Mouse (Mus musculus) bone marrow, adult 2 months (tissue): ENCODE results near the gene Foxc1. TPM values are rescaled to one million over a fixed set of nuclear protein-coding genes. Genes with fewer than 3 reads are reported as not detected.

ENCODE experiments used
- H3K27ac ChIP-seq: fragments of 200-500 bp; 2 replicates; pipeline ENCODE4 v1.5.1; 2012; ENCODE audit warnings: low read depth, mild to moderate bottlenecking, control low read depth, inconsistent platforms, low read length; ENCODE audit not compliant: control insufficient read depth, poor library complexity, insufficient read depth
- H3K4me1 ChIP-seq: fragments of 200-500 bp; 2 replicates; pipeline ENCODE4 v1.6.1; 2011; ENCODE audit warnings: low read length; ENCODE audit not compliant: control insufficient read depth, insufficient read depth
- H3K4me3 ChIP-seq: fragments of 200-500 bp; replicated peaks from 2 replicates; pipeline ENCODE3; 2011; ENCODE audit warnings: mild to moderate bottlenecking, low read depth, low read length, control low read depth; ENCODE audit not compliant: control insufficient read depth
- CTCF ChIP-seq: fragments of 200-500 bp; IDR thresholded peaks from 2 replicates; pipeline ENCODE4 v1.5.1; 2011; ENCODE audit warnings: low read length, control low read depth; ENCODE audit not compliant: control insufficient read depth, insufficient read depth
- POLR2A ChIP-seq: fragments of 200-500 bp; IDR thresholded peaks from 2 replicates; pipeline ENCODE4 v1.6.1; 2011; ENCODE audit warnings: low read depth, mild to moderate bottlenecking, control low read depth, low read length, borderline replicate concordance; ENCODE audit not compliant: control insufficient read depth
- WGBS: fragments of 180-500 bp; shearing (Covaris S2); methylation state at CpG from one replicate; pipeline ENCODE4 v1.1.7; 2018; 5-methylcytosine and 5-hydroxymethylcytosine counted together
- polyA plus RNA-seq: library from polyadenylated mRNA; stranded (reverse); fragments of >200 nt; gene quantifications from 2 replicates; pipeline ENCODE4 v1.2.4, GENCODE M21; 2011; ENCODE audit warnings: low replicate concordance; ENCODE audit not compliant: missing spikeins, insufficient read depth, insufficient read length

The Foxc1 gene
- polyA plus RNA-seq, 1 experiment = 3.8 TPM

GRCm38 (mm10) chr13:31809701-31810100 lies 3.3 kb downstream of the Foxc1 start:
- whole genome bisulfite sequencing = 20% methylated on average over 6 of the region's 6 CpGs
- Histone ChIP-seq H3K27ac (no peak overlapping the region), H3K4me1 (peaks cover 2% of the 10 kb centered on the region; the same call in 1 of the 2 replicates), H3K4me3 (no peak overlapping the region)
- TF ChIP-seq CTCF (no peak), POLR2A (no peak)

GRCm38 (mm10) chr13:31810375-31810692 lies 3.9 kb downstream of the Foxc1 start:
- H3K4me1 ChIP-seq = peaks cover 2% of the 10 kb centered on the region; the same call in 1 of the 2 replicates
- H3K27ac ChIP-seq = no peak overlapping the region
- TF ChIP-seq POLR2A (no peak), CTCF (no peak)
- H3K4me3 ChIP-seq = no peak overlapping the region
- 10% methylated on average over 9 of the region's 9 CpGs for WGBS

GRCm38 (mm10) chr13:31810693-31811541 lies 4.5 kb downstream of the Foxc1 start:
- peaks cover 2% of the 10 kb centered on the region; the same call in 1 of the 2 replicates for H3K4me1 ChIP-seq
- WGBS = 4% methylated on average over 65 of the region's 65 CpGs
- peak overlapping the region; percentile 5 for H3K4me3 ChIP-seq
- TF ChIP-seq POLR2A (no peak), CTCF (no peak)
- H3K27ac ChIP-seq = no peak overlapping the region

- 55% methylated on average over 44 of the region's 44 CpGs for WGBS
- H3K27ac ChIP-seq = no peak overlapping the region
- no peak overlapping the region for H3K4me3 ChIP-seq
- H3K4me1 ChIP-seq = peaks cover 2% of the 10 kb centered on the region; the same call in 1 of the 2 replicates
- TF ChIP-seq CTCF (no peak), POLR2A (no peak)
Observed at GRCm38 (mm10) chr13:31811542-31812021, 5.1 kb downstream of the Foxc1 start.

GRCm38 (mm10) chr13:31812701-31813100 lies 6.3 kb downstream of the Foxc1 start:
- TF ChIP-seq CTCF (no peak), POLR2A (no peak)
- H3K27ac ChIP-seq = no peak overlapping the region
- 70% methylated on average over 2 of the region's 2 CpGs for WGBS
- no peak overlapping the region for H3K4me3 ChIP-seq
- H3K4me1 ChIP-seq = no peaks in the 10 kb centered on the region

GRCm38 (mm10) chr13:31815383-31816003 lies 9.1 kb downstream of the Foxc1 start:
- WGBS = 85% methylated on average over 15 of the region's 15 CpGs
- Histone ChIP-seq H3K4me1 (no peaks in the 10 kb centered on the region), H3K27ac (no peak overlapping the region), H3K4me3 (no peak overlapping the region)
- TF ChIP-seq POLR2A (no peak), CTCF (no peak)

GRCm38 (mm10) chr13:31818337-31818736 lies 11.9 kb downstream of the Foxc1 start:
- Histone ChIP-seq H3K27ac (no peak overlapping the region), H3K4me1 (no peaks in the 10 kb centered on the region), H3K4me3 (no peak overlapping the region)
- no peak for TF ChIP-seq CTCF
- no peak for TF ChIP-seq POLR2A
- WGBS = 73% methylated on average over 7 of the region's 7 CpGs

GRCm38 (mm10) chr13:31819664-31820405 lies 13.4 kb downstream of the Foxc1 start:
- H3K27ac ChIP-seq = no peak overlapping the region
- no peak overlapping the region for H3K4me3 ChIP-seq
- 83% methylated on average over 14 of the region's 14 CpGs for WGBS
- H3K4me1 ChIP-seq = no peaks in the 10 kb centered on the region
- TF ChIP-seq POLR2A (no peak), CTCF (no peak)
